In genomic region chr6:88321879-88322278, GRCm38 (mm10) we compare ENCODE assay signal across 8 mouse cellular contexts.
DNase-seq lines count a peak whose midpoint lies in the region; ATAC-seq and TF ChIP-seq lines count a peak whose summit lies in the region.
"Had no signal": no experiment of that assay in that cellular context is flagged by ENCODE, and none has a peak within 500 bp of the region (broad histone marks: within the 10 kb centered on the region; RNA-seq: fewer than 3 reads in every experiment).

No protein-coding gene starts in this region.

- no peaks in the 10 kb centered on the region for H3K27me3 ChIP-seq in liver, adult 2 months (ENCODE audit: control insufficient read depth, insufficient read depth, low read length)
- H3K27me3 ChIP-seq in liver, embryonic 11.5 days (replicated peaks; ENCODE audit: control insufficient read depth, insufficient read depth, low read length): no peaks in the 10 kb centered on the region
- H3K27me3 ChIP-seq: liver, embryonic 15.5 days had no signal

- H3K4me1 ChIP-seq in liver, adult 2 months (ENCODE audit: control insufficient read depth, insufficient read depth, low read length): peaks cover 9% of the 10 kb centered on the region
- peaks cover 6% of the 10 kb centered on the region; the same call in 1 of the 2 replicates for H3K4me1 ChIP-seq in liver, embryonic 11.5 days (replicated peaks; ENCODE audit: control insufficient read depth, insufficient read depth, low read length)

- no peak overlapping the region for H3K4me2 ChIP-seq in liver, embryonic 11.5 days
- H3K4me2 ChIP-seq: liver, embryonic 15.5 days had no signal

- no peaks in the 10 kb centered on the region for H3K36me3 ChIP-seq in liver, adult 2 months (ENCODE audit: control insufficient read depth, insufficient read depth, low read length)
- H3K36me3 ChIP-seq in liver, embryonic 11.5 days (ENCODE audit: control insufficient read depth, insufficient read depth, low read length): no peaks in the 10 kb centered on the region
- H3K36me3 ChIP-seq: liver, embryonic 15.5 days had no signal

- H3K27ac ChIP-seq in liver, adult 2 months (replicated peaks; ENCODE audit: insufficient read depth, low read depth, low read length): no peak overlapping the region
- H3K27ac ChIP-seq in liver, embryonic 11.5 days (ENCODE audit: low read depth, low read length): no peak overlapping the region
- H3K27ac ChIP-seq: liver, embryonic 15.5 days had no signal

- H3K4me3 ChIP-seq in liver, adult 2 months (ENCODE audit: insufficient read depth, low read depth, low read length): no peak overlapping the region
- no peak overlapping the region for H3K4me3 ChIP-seq in liver, embryonic 11.5 days (ENCODE audit: low read depth, low read length)
- H3K4me3 ChIP-seq: liver, embryonic 15.5 days had no signal

- 28% methylated on average over 7 of the region's 7 CpGs for WGBS in liver, adult 2 months
- 52% methylated on average over 7 of the region's 7 CpGs for WGBS in liver, embryonic 11.5 days

- ATAC-seq in liver, embryonic 11.5 days (replicated peaks; ENCODE audit: low FRiP score): no peak

- peak; percentile 87 for DNase-seq in liver, adult 2 months (ENCODE audit: extremely low read depth, low read depth, low spot score)
- DNase-seq in liver, embryonic 11.5 days (ENCODE audit: low spot score): no peak
- peak; percentile 84 for DNase-seq in embryo, embryonic 10 days (ENCODE audit: low spot score)
- DNase-seq in kidney, adult 9 months: peak; percentile 94
- DNase-seq in lung, postnatal 25 days (ENCODE audit: low spot score): peak; percentile 84
- DNase-seq in gastrocnemius, postnatal 25 days: no peak
- DNase-seq in cerebellum, adult 11 months: no peak

- TF ChIP-seq CTCF in liver, adult 2 months (IDR thresholded peaks at IDR 0.05; ENCODE audit: low read depth, low read length): 0 out of 2 replicates have a peak, but pooled peaks have one; percentile 14

- H3K9ac ChIP-seq in liver, adult 2 months (ENCODE audit: low read depth, low read length): no peak overlapping the region
- H3K9ac ChIP-seq in liver, embryonic 11.5 days (ENCODE audit: low read depth, low read length): no peak overlapping the region
- H3K9ac ChIP-seq: liver, embryonic 15.5 days had no signal

- TF ChIP-seq POLR2A in liver, adult 2 months (IDR thresholded peaks at IDR 0.05; ENCODE audit: extremely low read depth, insufficient read depth, low read length): no peak

- H3K9me3 ChIP-seq in liver, embryonic 11.5 days (ENCODE audit: control insufficient read depth, low read length): no peaks in the 10 kb centered on the region
- H3K9me3 ChIP-seq: liver, embryonic 15.5 days had no signal

- H3K79me2 ChIP-seq in liver, adult 2 months (ENCODE audit: control insufficient read depth, insufficient read depth, low read length): no peaks in the 10 kb centered on the region

Comparison
In these comparisons a context has a peak if more than half of its experiments do, and no peak if none do; other contexts are left out.
1. DNase-seq: peak in liver, adult 2 months (single experiment), embryo, embryonic 10 days (single experiment), kidney, adult 9 months (single experiment) and lung, postnatal 25 days (single experiment); none in liver, embryonic 11.5 days (single experiment), gastrocnemius, postnatal 25 days (single experiment) and cerebellum, adult 11 months (single experiment).